Mouse (Mus musculus) heart, embryonic 15.5 days (tissue): ENCODE data around the gene Msantd2. TPM values are rescaled to one million over a fixed set of nuclear protein-coding genes. Genes with fewer than 3 reads are reported as not detected.

Source experiments
- ATAC-seq: fragments of 200-750 bp; cut with Nextera tagmentation; replicated peaks from 2 replicates; pipeline ENCODE4 v1.8.0; 2017; ENCODE audit warnings: low read depth, moderate TSS enrichment; ENCODE audit not compliant: insufficient number of reproducible peaks, insufficient read depth, low FRiP score
- H3K27ac ChIP-seq: fragments of 300-500 bp; sonication (generic); 2 replicates; pipeline ENCODE4 v1.5.1; 2015; ENCODE audit warnings: mild to moderate bottlenecking, inconsistent platforms
- H3K27me3 ChIP-seq: fragments of 300-500 bp; sonication (generic); 2 replicates; pipeline ENCODE4 v1.6.1; 2015; ENCODE audit warnings: inconsistent platforms
- H3K36me3 ChIP-seq: fragments of 300-500 bp; sonication (generic); 2 replicates; pipeline ENCODE4 v1.6.1; 2015; ENCODE audit warnings: mild to moderate bottlenecking, inconsistent platforms
- H3K4me1 ChIP-seq: fragments of 300-500 bp; sonication (generic); replicated peaks from 2 replicates; pipeline ENCODE4 v1.6.1; 2015; ENCODE audit warnings: inconsistent platforms
- H3K4me2 ChIP-seq: fragments of 300-500 bp; sonication (generic); 2 replicates; pipeline ENCODE4 v1.6.1; 2015; ENCODE audit warnings: inconsistent platforms, mild to moderate bottlenecking, moderate library complexity
- H3K4me3 ChIP-seq: fragments of 300-500 bp; sonication (generic); 2 replicates; pipeline ENCODE4 v1.5.1; 2015; ENCODE audit warnings: mild to moderate bottlenecking, inconsistent platforms
- H3K9ac ChIP-seq: fragments of 300-500 bp; sonication (generic); 2 replicates; pipeline ENCODE4 v1.6.1; 2015; ENCODE audit warnings: mild to moderate bottlenecking, inconsistent platforms
- H3K9me3 ChIP-seq: fragments of 300-500 bp; sonication (generic); replicated peaks from 2 replicates; pipeline ENCODE4 v1.6.1; 2016; ENCODE audit warnings: inconsistent platforms
- WGBS: fragments of 180-500 bp; shearing (Covaris S2); methylation state at CpG from one replicate; pipeline ENCODE4 v1.1.7; 2015; ENCODE audit warnings: mixed read lengths; 5-methylcytosine and 5-hydroxymethylcytosine counted together
- polyA plus RNA-seq: library from polyadenylated mRNA; unstranded; fragments of >200 nt; fragmentation: Nextera tagmentation; extraction: Ambion mirVana; gene quantifications from 2 replicates; pipeline ENCODE4 v1.2.1, GENCODE M21; 2015

The Msantd2 gene
- polyA plus RNA-seq, 1 experiment from 2014 or later, result 9.5 TPM

DNA sequence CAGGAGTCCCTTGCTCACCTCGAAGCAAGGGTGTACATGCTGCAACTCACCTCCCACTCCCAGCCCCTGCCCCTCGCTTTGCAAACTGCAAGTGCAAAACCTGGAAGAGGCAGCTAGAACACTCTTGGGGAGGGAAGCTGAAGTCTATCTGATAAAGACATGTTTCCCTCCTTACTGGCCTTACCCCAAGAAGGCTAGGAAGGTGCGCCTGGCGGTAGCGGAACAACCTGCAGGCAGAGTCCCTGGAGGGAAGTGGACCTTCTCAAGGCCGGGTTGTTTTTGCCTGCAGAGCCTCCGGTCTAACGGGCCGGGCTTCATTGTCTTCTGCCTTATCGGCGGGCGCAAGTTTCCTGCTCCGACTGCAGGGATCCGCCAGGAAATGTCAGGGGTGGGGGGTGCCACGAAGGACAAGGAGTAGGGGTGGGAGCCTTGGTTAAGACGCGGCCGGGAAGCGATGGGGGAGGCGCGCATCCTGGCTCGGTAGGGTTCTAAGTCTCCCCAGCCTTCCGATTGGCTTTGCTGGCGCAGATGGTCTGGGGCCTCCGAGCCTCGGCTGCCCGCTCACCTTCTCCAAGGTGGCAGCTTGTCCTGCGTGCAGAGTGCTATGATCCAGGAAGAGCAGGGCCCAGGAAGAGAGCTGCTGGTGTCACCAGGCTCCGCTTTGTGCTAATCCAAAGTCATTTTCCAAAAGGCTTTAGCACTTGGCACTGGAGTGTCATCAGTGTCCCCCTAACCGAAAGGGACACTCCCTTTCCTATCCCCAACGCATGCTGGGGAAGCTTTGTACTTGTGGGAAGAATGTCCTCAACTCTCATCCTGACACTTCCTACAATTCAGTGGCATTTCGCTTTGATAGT is 41.1 kb downstream of the Msantd2 start:
- ATAC-seq, result peak; percentile 72
- H3K4me2 ChIP-seq, result peak overlapping the region; percentile 85
- peak overlapping the region; percentile 50 for H3K4me3 ChIP-seq
- H3K9ac ChIP-seq, result peak overlapping the region; percentile 53
- no peaks in the 10 kb centered on the region for H3K9me3 ChIP-seq
- no peaks in the 10 kb centered on the region for H3K36me3 ChIP-seq
- H3K27ac ChIP-seq, result peak overlapping the region; percentile 84
- H3K4me1 ChIP-seq, result peaks cover 34% of the 10 kb centered on the region
- peaks cover 22% of the 10 kb centered on the region; the same call in 1 of the 2 replicates for H3K27me3 ChIP-seq
- WGBS, result 1% methylated on average over 32 of the region's 32 CpGs

DNA sequence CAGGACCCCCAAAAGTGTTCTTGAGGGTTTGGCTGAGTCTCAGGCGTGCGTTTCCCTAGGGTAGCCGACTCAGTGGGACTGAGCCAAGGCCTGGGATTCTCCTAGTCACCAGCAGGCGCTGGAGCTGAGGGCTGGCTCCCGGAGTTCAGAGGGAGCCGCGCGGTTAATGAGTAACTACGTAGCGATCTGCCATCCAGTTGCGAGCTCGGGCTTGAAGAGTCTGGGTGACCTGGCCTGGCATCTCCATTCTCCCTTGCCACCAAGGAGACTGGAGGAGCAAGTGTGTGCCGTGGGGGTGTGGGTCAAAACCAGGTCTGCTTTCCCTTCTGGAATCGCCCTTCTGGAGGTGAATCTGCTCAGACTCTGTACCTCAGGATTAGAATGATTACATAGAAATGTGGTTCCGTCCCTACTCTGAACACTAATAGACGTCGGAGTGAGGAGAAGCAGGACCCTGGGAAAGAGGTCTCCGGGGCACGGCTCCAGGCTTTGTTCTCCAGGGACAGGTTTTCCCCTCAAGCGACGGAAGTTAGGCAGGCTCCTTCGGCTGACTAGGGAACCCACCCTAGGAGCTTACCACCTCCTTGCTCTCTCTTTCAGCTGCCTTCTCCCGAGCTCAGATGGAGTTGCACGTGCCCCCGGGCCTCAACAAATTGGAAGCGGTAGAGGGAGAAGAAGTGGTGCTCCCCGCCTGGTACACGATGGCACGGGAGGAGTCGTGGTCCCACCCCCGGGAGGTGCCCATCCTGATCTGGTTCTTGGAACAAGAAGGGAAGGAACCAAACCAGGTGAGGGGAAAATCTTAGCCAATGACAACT is 42.0 kb downstream of the Msantd2 start:
- peaks cover 34% of the 10 kb centered on the region for H3K4me1 ChIP-seq
- H3K9me3 ChIP-seq, result no peaks in the 10 kb centered on the region
- H3K27me3 ChIP-seq, result peaks cover 22% of the 10 kb centered on the region; the same call in 1 of the 2 replicates
- H3K4me2 ChIP-seq, result peak overlapping the region; percentile 85
- H3K4me3 ChIP-seq, result peak overlapping the region; percentile 50
- H3K36me3 ChIP-seq, result no peaks in the 10 kb centered on the region
- ATAC-seq, result 0 out of 2 replicates have a peak, but pooled peaks have one; percentile 28
- peak overlapping the region; percentile 82 for H3K27ac ChIP-seq
- H3K9ac ChIP-seq, result peak overlapping the region; percentile 53
- WGBS, result 4% methylated on average over 31 of the region's 31 CpGs

DNA sequence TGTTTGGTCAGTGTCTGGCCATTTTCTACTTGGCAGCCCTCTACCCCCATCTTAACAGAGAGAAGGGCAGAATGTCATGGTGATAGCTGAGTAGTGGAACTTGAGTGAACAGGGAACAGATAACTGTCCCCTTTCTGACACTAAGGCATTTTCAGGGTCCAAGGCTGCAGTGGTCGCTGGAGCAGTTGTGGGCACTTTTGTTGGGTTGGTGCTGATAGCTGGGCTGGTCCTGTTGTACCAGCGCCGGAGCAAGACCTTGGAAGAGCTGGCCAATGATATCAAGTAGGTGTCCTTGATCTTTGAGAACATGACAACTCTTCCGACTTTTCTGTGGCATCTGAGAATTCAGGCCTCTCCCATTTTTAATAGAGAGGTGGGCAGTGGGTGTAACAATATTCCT is 47.7 kb downstream of the Msantd2 start:
- H3K9me3 ChIP-seq, result no peaks in the 10 kb centered on the region
- H3K4me2 ChIP-seq, result no peak overlapping the region
- 68% methylated on average over 4 of the region's 4 CpGs for WGBS
- H3K4me3 ChIP-seq, result no peak overlapping the region
- H3K27ac ChIP-seq, result no peak overlapping the region
- ATAC-seq, result no peak
- no peak overlapping the region for H3K9ac ChIP-seq
- 0 out of 2 replicates have a peak, but pooled peaks cover 3% of the 10 kb centered on the region for H3K27me3 ChIP-seq
- H3K4me1 ChIP-seq, result peaks cover 22% of the 10 kb centered on the region
- no peaks in the 10 kb centered on the region for H3K36me3 ChIP-seq

DNA sequence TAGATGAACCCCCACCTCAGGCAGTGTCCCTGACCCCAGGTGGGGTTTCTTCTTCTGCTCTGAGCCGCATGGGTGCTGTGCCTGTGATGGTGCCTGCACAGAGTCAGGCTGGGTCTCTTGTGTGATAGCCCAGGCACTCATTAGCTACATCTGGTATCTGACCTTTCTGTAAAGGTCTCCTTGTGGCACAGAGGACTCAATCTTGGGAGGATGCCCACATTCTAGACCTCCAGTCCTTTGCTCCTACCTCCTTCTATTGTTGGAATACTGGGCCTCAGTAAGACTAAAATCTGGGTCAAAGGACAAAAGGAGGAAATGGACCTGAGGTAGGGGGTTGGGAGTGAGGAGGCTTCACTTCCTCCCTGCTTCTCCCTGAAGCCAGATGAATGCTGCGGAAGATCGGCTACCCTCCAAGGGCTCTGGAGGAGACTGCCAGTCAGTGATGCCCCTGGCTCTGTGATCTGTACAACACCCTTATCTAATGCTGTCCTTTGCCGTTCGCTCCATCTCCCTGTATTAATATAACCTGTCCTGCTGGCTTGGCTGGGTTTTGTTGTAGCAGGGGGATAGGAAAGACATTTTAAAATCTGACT is 48.6 kb downstream of the Msantd2 start:
- no peaks in the 10 kb centered on the region for H3K9me3 ChIP-seq
- H3K4me2 ChIP-seq, result no peak overlapping the region
- no peaks in the 10 kb centered on the region for H3K27me3 ChIP-seq
- H3K4me3 ChIP-seq, result no peak overlapping the region
- peaks cover 24% of the 10 kb centered on the region for H3K4me1 ChIP-seq
- H3K36me3 ChIP-seq, result no peaks in the 10 kb centered on the region
- H3K9ac ChIP-seq, result no peak overlapping the region
- no peak overlapping the region for H3K27ac ChIP-seq
- no peak for ATAC-seq
- 57% methylated on average over 5 of the region's 5 CpGs for WGBS

DNA sequence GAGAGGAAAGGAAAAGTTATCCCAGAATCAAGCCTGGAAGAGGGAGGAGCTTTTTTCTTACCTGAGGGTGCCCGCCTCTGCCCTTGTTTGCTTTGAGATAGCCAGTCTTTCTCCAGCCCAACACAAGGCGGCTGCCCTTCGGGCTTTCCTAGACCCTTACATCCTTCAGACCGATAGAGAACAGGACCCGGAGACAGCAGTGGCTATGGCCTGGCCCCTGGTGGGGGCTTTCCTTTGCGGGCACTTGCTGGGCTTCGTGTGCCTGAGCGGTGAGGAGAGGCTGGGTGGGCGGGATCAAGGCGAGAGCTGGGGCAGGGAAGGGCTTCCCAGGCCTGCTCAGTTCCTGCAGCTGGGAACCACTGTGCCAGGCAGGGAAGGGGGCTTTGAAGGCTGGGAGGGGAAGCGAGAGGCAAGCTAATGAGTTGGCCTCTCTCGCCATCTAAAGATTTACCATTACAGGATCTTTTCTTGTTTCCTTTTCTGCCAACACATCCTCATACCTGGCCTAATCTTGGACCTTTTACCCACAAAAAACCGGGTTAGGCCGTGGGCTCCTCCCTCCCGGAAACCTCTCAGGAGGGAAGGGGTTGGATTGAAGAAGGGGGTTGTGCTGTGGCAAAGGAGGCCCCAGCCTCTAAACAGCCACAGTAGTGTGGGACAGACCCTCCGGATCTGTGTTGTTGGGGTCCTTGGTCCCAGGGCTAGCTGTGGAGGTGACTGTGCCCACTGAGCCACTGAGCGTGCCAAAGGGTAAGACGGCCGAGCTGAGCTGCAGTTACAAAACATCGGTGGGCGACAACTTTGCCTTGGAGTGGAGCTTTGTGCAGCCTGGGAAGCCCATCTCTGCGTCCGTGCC is 50.3 kb downstream of the Msantd2 start, which contains the start of gene Vsig2:
TSS of gene Vsig2 (plus strand) at position 86 of the 856 bp plus-strand sequence.
- Histone ChIP-seq H3K36me3 (no peaks in the 10 kb centered on the region), H3K27me3 (no peaks in the 10 kb centered on the region), H3K9ac (no peak within 1 kb of the TSS), H3K27ac (0 out of 2 replicates have a peak within 1 kb of the TSS, but pooled peaks have one; percentile 6), H3K9me3 (no peaks in the 10 kb centered on the region), H3K4me2 (no peak within 1 kb of the TSS), H3K4me1 (peaks cover 27% of the 10 kb centered on the region), H3K4me3 (no peak within 1 kb of the TSS)
- ATAC-seq, result no peak
- 56% methylated on average over 23 of the region's 23 CpGs for WGBS

DNA sequence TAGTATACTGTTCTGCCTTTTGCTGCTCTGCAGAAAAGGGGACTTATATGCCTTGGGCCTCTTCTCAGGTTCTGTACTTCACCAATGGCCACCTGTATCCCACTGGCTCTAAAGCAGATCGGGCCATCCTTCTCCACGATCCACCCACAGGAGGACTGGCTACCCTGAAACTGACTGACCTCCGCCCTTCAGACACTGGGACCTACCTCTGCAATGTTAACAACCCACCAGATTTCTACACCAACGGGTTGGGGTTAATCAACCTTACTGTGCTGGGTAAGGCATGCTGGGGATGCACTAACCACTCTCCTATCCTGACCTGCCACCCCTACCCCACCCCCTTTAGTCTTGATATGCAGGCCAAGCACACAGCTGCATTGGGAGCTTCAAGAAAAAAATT is 51.1 kb downstream of the Msantd2 start:
- H3K4me2 ChIP-seq, result no peak overlapping the region
- H3K9me3 ChIP-seq, result no peaks in the 10 kb centered on the region
- H3K4me3 ChIP-seq, result no peak overlapping the region
- H3K4me1 ChIP-seq, result peaks cover 35% of the 10 kb centered on the region
- H3K9ac ChIP-seq, result no peak overlapping the region
- peak overlapping the region; percentile 24; the same call in 1 of the 2 replicates for H3K27ac ChIP-seq
- WGBS, result 84% methylated on average over 4 of the region's 4 CpGs
- no peak for ATAC-seq
- H3K36me3 ChIP-seq, result no peaks in the 10 kb centered on the region
- peaks cover 3% of the 10 kb centered on the region; the same call in 1 of the 2 replicates for H3K27me3 ChIP-seq

DNA sequence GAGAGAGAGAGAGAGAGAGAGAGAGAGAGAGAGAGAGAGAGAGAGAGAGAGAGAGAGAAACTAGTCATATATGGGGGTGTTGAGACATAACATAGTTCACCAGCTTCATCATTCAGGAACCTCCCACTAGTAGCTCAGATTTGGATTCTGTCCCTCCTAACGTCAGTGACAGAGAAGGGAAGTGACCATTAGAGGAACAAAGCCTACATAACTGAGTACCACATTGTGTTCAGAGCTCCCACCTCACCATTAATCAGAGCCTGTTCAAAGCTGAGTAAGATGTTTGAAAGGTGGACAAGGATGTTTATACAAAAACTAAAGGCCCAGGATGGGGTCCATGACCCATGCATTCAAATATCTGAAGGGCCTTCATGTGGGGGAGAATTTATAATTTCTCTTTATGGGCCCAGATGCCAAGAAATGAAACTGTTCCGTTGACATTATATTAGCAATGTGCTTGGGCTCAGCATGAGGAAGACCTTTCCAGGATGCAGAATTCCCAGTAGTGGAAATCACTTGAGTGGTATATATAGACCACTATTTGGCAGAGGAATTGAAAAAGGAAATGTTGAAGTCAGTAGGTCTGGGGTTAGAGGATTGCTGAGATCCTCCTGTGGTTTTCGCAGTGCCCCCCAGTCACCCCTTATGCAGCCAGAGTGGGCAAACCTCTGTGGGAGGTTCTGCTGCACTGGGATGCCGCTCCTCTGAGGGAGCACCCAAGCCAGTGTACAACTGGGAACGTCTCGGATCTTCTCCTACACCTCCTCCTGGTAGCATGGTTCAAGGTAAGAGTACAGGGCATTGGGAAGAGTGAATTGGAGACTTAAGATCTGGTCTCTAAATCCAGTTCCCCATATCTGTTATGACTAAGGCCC is 51.8 kb downstream of the Msantd2 start:
- Histone ChIP-seq H3K4me2 (no peak overlapping the region), H3K36me3 (no peaks in the 10 kb centered on the region), H3K4me3 (no peak overlapping the region), H3K27ac (peak overlapping the region; percentile 36), H3K9ac (no peak overlapping the region), H3K27me3 (peaks cover 10% of the 10 kb centered on the region; the same call in 1 of the 2 replicates), H3K9me3 (no peaks in the 10 kb centered on the region), H3K4me1 (peaks cover 42% of the 10 kb centered on the region)
- ATAC-seq, result no peak
- WGBS, result 72% methylated on average over 6 of the region's 6 CpGs

DNA sequence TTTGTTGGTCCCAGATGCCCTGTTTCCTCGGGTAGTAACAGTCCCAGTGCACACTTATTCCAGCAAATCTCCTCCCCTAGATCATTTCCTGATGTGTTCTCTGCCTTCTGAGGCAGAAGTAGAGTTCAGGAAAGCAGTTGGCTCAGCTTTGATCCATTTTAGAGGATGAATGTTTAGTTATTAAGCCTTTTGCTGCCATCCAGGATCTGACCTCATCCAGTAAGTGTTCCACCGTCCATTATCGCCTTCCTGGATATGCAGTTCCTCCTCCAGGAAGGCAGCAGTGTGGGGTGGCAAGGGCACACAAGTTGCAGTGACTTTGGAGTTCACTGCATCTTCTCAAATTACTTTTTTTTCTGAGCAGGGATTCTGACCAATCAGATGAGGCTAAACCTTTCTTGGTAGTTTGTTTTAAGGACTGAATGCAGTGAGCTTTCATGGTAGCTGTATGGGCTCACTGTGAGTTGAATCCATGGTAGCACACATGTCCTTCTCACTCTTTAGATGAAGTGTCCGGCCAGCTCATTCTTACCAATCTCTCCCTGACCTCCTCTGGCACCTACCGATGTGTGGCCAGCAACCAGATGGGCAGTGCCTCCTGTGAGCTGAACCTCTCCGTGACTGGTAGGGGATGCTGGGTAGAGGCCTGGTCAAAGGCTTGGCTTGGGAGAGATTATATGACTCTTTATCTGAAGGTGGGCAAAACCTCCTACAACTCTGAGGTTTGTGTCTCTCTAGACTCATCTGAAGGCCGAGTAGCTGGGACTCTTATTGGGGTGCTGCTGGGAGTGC is 52.9 kb downstream of the Msantd2 start:
- Histone ChIP-seq H3K9me3 (no peaks in the 10 kb centered on the region), H3K4me2 (no peak overlapping the region), H3K9ac (no peak overlapping the region), H3K4me1 (peaks cover 37% of the 10 kb centered on the region), H3K36me3 (no peaks in the 10 kb centered on the region), H3K27me3 (peaks cover 17% of the 10 kb centered on the region), H3K4me3 (no peak overlapping the region), H3K27ac (peak overlapping the region; percentile 36)
- WGBS, result 60% methylated on average over 7 of the region's 7 CpGs
- no peak for ATAC-seq

DNA sequence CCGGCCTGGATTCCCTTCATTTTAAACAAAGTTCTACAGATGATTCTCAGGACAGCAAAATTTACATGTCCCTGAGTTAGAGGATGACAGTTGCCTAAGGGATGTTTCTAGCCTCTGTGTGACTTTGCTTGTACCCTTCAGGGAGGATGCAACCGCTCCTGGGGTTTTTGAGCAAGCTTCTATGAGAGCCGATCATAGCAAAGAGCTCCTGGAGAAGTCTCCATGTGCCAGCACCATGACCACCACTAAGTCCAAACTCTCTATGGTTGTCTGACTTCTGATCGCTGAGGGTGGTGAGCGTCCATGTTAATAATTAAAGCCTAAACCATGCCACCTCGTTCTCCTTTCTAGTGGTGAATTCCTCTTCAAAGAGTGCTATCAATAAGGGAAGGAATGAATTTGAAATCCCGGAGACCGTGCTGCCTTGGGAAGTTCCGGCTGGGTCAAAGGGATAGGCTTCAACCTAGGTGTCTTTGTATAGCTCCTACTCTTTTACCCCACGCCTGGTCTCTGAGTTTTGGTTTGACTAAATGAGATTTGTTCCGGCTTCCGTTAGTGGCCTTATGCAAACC is 54.8 kb downstream of the Msantd2 start:
- Histone ChIP-seq H3K27me3 (peaks cover 17% of the 10 kb centered on the region), H3K27ac (no peak overlapping the region), H3K36me3 (no peaks in the 10 kb centered on the region), H3K4me2 (peak overlapping the region; percentile 84), H3K9ac (no peak overlapping the region), H3K9me3 (no peaks in the 10 kb centered on the region), H3K4me1 (peaks cover 30% of the 10 kb centered on the region), H3K4me3 (peak overlapping the region; percentile 52)
- no peak for ATAC-seq
- 30% methylated on average over 12 of the region's 12 CpGs for WGBS
